Mouse (Mus musculus): ENCODE results near the gene Smg7.

Smg7 gene

GRCm38 (mm10) chr1:152808392-152808680 is 94.1 kb downstream of the Smg7 start:
- DNase-seq (ENCODE audit: low spot score in 2 of 2): no peak

GRCm38 (mm10) chr1:152807619-152808391 is 94.6 kb downstream of the Smg7 start:
- DNase-seq (ENCODE audit: low spot score in 2 of 2): no peak

GRCm38 (mm10) chr1:152804907-152805306 is 97.5 kb downstream of the Smg7 start:
- DNase-seq (ENCODE audit: low spot score in 2 of 2): no peak

GRCm38 (mm10) chr1:152800633-152801176 is 101.7 kb downstream of the Smg7 start:
- DNase-seq (ENCODE audit: low spot score in 2 of 2): no peak

- no peak for DNase-seq (ENCODE audit: low spot score in 2 of 2)
These were observed 102.5 kb downstream of the Smg7 start, which contains the start of gene Ncf2 for GRCm38 (mm10) chr1:152799897-152800296. Gene Ncf2 (plus strand): TSS chr1:152800194.

GRCm38 (mm10) chr1:152798125-152798524 is 104.3 kb downstream of the Smg7 start:
- DNase-seq (ENCODE audit: low spot score in 2 of 2): no peak

GRCm38 (mm10) chr1:152796683-152797263 is 105.7 kb downstream of the Smg7 start:
- no peak for DNase-seq (ENCODE audit: low spot score in 2 of 2)

- DNase-seq (ENCODE audit: low spot score in 2 of 2): no peak
These were observed 106.7 kb downstream of the Smg7 start for GRCm38 (mm10) chr1:152795688-152796255.

GRCm38 (mm10) chr1:152793495-152794130 is 108.8 kb downstream of the Smg7 start:
- DNase-seq (ENCODE audit: low spot score in 2 of 2): no peak

- no peak for DNase-seq (ENCODE audit: low spot score in 2 of 2)
These were observed 109.5 kb downstream of the Smg7 start for GRCm38 (mm10) chr1:152792736-152793494.

GRCm38 (mm10) chr1:152791269-152791668 is 111.2 kb downstream of the Smg7 start:
- no peak for DNase-seq (ENCODE audit: low spot score in 2 of 2)

- DNase-seq (ENCODE audit: low spot score in 2 of 2): no peak
These were observed 111.6 kb downstream of the Smg7 start for GRCm38 (mm10) chr1:152790821-152791220.

GRCm38 (mm10) chr1:152790254-152790653 is 112.2 kb downstream of the Smg7 start:
- peak in 1 of 2 experiments; percentile 26 for DNase-seq (ENCODE audit: low spot score in 2 of 2)

- DNase-seq (ENCODE audit: low spot score in 2 of 2): no peak
These were observed 114.3 kb downstream of the Smg7 start for GRCm38 (mm10) chr1:152788121-152788660.
